Mouse (Mus musculus) T-helper 17 cell (primary cell): ENCODE data around the gene Prc1.
"Not testable (repeated sequence)": the region's sequence is repeated elsewhere in the genome, so short reads cannot be mapped to it uniquely, and the experiment has no call there.

Experiments used
- in situ Hi-C, 2 experiments: fragments of 300-600 bp; cut with MboI, MseI; formaldehyde crosslinking; loops; 1 replicate in 1 of 2; 2 replicates in 1 of 2; pipeline ENCODE4 v1.15.1; 2025; ENCODE audit warnings: high pct_unique_total_duplicates in 2 of 2

The Prc1 gene

GRCm38 (mm10) chr7:80284391-80284790 is 9.9 kb upstream of the Prc1 start:
- in situ Hi-C loops, result no loop called here

GRCm38 (mm10) chr7:80285725-80286124 is 8.5 kb upstream of the Prc1 start:
- in situ Hi-C loops, result no loop called here

- in situ Hi-C loops, result no loop called here
Measured at GRCm38 (mm10) chr7:80287736-80288135, 6.5 kb upstream of the Prc1 start.

- in situ Hi-C loops, result no loop called here
Measured at GRCm38 (mm10) chr7:80294764-80295648, 756 bp downstream of the Prc1 start.

GRCm38 (mm10) chr7:80296462-80296861 is 2.2 kb downstream of the Prc1 start:
- in situ Hi-C loops, result no loop called here

GRCm38 (mm10) chr7:80297041-80297440 is 2.8 kb downstream of the Prc1 start:
- in situ Hi-C loops, result no loop called here

- in situ Hi-C loops, result no loop called here
Measured at GRCm38 (mm10) chr7:80298754-80299153, 4.5 kb downstream of the Prc1 start.

- in situ Hi-C loops, result no loop called here
Measured at GRCm38 (mm10) chr7:80299568-80299967, 5.3 kb downstream of the Prc1 start.

- in situ Hi-C loops, result no loop called here
Measured at GRCm38 (mm10) chr7:80301522-80301921, 7.3 kb downstream of the Prc1 start.

- in situ Hi-C loops, result no loop called here
Measured at GRCm38 (mm10) chr7:80307766-80308165, 13.5 kb downstream of the Prc1 start.

- in situ Hi-C loops, result no loop called here
Measured at GRCm38 (mm10) chr7:80310771-80311170, 16.5 kb downstream of the Prc1 start.

GRCm38 (mm10) chr7:80315733-80316132 is 21.5 kb downstream of the Prc1 start:
- in situ Hi-C loops, result no loop called here

GRCm38 (mm10) chr7:80317439-80318115 is 23.3 kb downstream of the Prc1 start:
- in situ Hi-C loops, result no loop called here

- in situ Hi-C loops, result no loop called here
Measured at GRCm38 (mm10) chr7:80318670-80319069, 24.4 kb downstream of the Prc1 start.

- in situ Hi-C loops, result no loop called here
Measured at GRCm38 (mm10) chr7:80319846-80320496, 25.7 kb downstream of the Prc1 start.

- in situ Hi-C loops, result no loop called here
Measured at GRCm38 (mm10) chr7:80323336-80323735, 29.1 kb downstream of the Prc1 start.

GRCm38 (mm10) chr7:80324043-80324815 is 30.0 kb downstream of the Prc1 start, which contains the start of gene Rccd1:
TSS of gene Rccd1 (minus strand) at chr7:80324454.
- in situ Hi-C loops, result no loop called here

- in situ Hi-C loops, result not testable (repeated sequence)
Measured at GRCm38 (mm10) chr7:80324816-80325119, 30.5 kb downstream of the Prc1 start.

GRCm38 (mm10) chr7:80325292-80325868 is 31.1 kb downstream of the Prc1 start:
- in situ Hi-C loops, result no loop called here

GRCm38 (mm10) chr7:80326076-80326475 is 31.8 kb downstream of the Prc1 start:
- in situ Hi-C loops, result no loop called here

GRCm38 (mm10) chr7:80330278-80330677 is 36.0 kb downstream of the Prc1 start:
- in situ Hi-C loops, result no loop called here
